In genomic region chr16:38892371-38892770, GRCm38 (mm10) we compare ENCODE assay signal across 23 mouse cellular contexts. TPM values are rescaled to one million over a fixed set of nuclear protein-coding genes. Genes with fewer than 3 reads are reported as not detected.
DNase-seq lines count a peak whose midpoint lies in the region; ATAC-seq and TF ChIP-seq lines count a peak whose summit lies in the region.
"Had no signal": no experiment of that assay in that cellular context is flagged by ENCODE, and none has a peak within 500 bp of the region (broad histone marks: within the 10 kb centered on the region; RNA-seq: fewer than 3 reads in every experiment).

Igsf11 (plus strand) TSS chr16:38892671.

- TF ChIP-seq CTCF in cerebellum, adult 2 months (IDR thresholded peaks at IDR 0.05; ENCODE audit: borderline replicate concordance, insufficient read depth, low read depth, low read length): no peak
- no peak for TF ChIP-seq CTCF in left cerebral cortex, adult 2 months (IDR thresholded peaks at IDR 0.05)

- TF ChIP-seq POLR2A in cerebellum, adult 2 months (IDR thresholded peaks at IDR 0.05; ENCODE audit: borderline replicate concordance, insufficient read depth, low read length): no peak

- no peak within 1 kb of the TSS for H3K4me3 ChIP-seq in cerebellum, adult 2 months (replicated peaks; ENCODE audit: insufficient read depth, low read depth, low read length)
- no peak within 1 kb of the TSS for H3K4me3 ChIP-seq in left cerebral cortex, adult 2 months
- no peak within 1 kb of the TSS for H3K4me3 ChIP-seq in midbrain, embryonic 15.5 days
- H3K4me3 ChIP-seq: embryonic facial prominence, embryonic 10.5 days; forebrain, embryonic 12.5 days; heart, embryonic 13.5 days; hindbrain, embryonic 13.5 days; liver, embryonic 15.5 days; midbrain, embryonic 13.5 days had no signal

- H3K36me3 ChIP-seq in midbrain, embryonic 15.5 days (replicated peaks): no peaks in the 10 kb centered on the region
- H3K36me3 ChIP-seq: embryonic facial prominence, embryonic 10.5 days; forebrain, embryonic 12.5 days; heart, embryonic 13.5 days; hindbrain, embryonic 13.5 days; liver, embryonic 15.5 days; midbrain, embryonic 13.5 days had no signal

- no peaks in the 10 kb centered on the region for H3K4me1 ChIP-seq in cerebellum, adult 2 months (ENCODE audit: control insufficient read depth, insufficient read depth, low read length)
- H3K4me1 ChIP-seq in midbrain, embryonic 15.5 days: no peaks in the 10 kb centered on the region
- H3K4me1 ChIP-seq: forebrain, embryonic 12.5 days; heart, embryonic 13.5 days; hindbrain, embryonic 13.5 days; liver, embryonic 15.5 days; midbrain, embryonic 13.5 days had no signal

- intact Hi-C loops in left cerebral cortex, adult 2 months (cut with DNase I): no loop called here
- intact Hi-C loops in left cerebral cortex, postnatal 25 days (cut with DNase I): no loop called here

- H3K4me2 ChIP-seq in midbrain, embryonic 15.5 days: no peak within 1 kb of the TSS
- H3K4me2 ChIP-seq: forebrain, embryonic 12.5 days; heart, embryonic 13.5 days; hindbrain, embryonic 13.5 days; liver, embryonic 15.5 days; midbrain, embryonic 13.5 days had no signal

- H3K9ac ChIP-seq in midbrain, embryonic 15.5 days: no peak within 1 kb of the TSS
- H3K9ac ChIP-seq: forebrain, embryonic 12.5 days; heart, embryonic 13.5 days; hindbrain, embryonic 13.5 days; liver, embryonic 15.5 days; midbrain, embryonic 13.5 days had no signal

- 85% methylated on average over 7 of the region's 7 CpGs for WGBS in cerebellum, adult 2 months
- 84% methylated on average over 7 of the region's 7 CpGs for WGBS in midbrain, embryonic 15.5 days

- H3K27me3 ChIP-seq in cerebellum, adult 2 months (ENCODE audit: control insufficient read depth, insufficient read depth, low read length): no peaks in the 10 kb centered on the region
- H3K27me3 ChIP-seq in midbrain, embryonic 15.5 days (replicated peaks): no peaks in the 10 kb centered on the region
- H3K27me3 ChIP-seq: forebrain, embryonic 12.5 days; heart, embryonic 13.5 days; hindbrain, embryonic 13.5 days; liver, embryonic 15.5 days; midbrain, embryonic 13.5 days had no signal

- no peak for DNase-seq in cerebellum, adult 2 months
- DNase-seq in cerebellum, adult 9-10 months: no peak
- DNase-seq in left cerebral cortex, adult 2 months (ENCODE audit: extremely low spot score in 1 of 2, low spot score in 2 of 2): no peak
- DNase-seq in left cerebral cortex, adult 11 months (ENCODE audit: low spot score): no peak
- no peak for DNase-seq in layer of hippocampus, postnatal 14 days (ENCODE audit: low spot score in 2 of 2)
- no peak for DNase-seq in left cerebral cortex, postnatal 25 days (ENCODE audit: low spot score in 2 of 2)
- no peak for DNase-seq in urinary bladder, postnatal 14 days (ENCODE audit: low spot score)
- DNase-seq: B cell, adult 2 months; cerebellum, adult 18-20 months; gastrocnemius, postnatal 10 days; heart, adult 11 months; kidney, postnatal 36 days; right cerebral cortex, postnatal 14 days; spleen, adult 18-20 months; thymus, adult 2 months had no signal

- no peak within 1 kb of the TSS for H3K27ac ChIP-seq in cerebellum, adult 2 months (ENCODE audit: insufficient read depth, low read length)
- no peak within 1 kb of the TSS for H3K27ac ChIP-seq in left cerebral cortex, adult 2 months
- no peak within 1 kb of the TSS for H3K27ac ChIP-seq in midbrain, embryonic 15.5 days
- H3K27ac ChIP-seq: embryonic facial prominence, embryonic 10.5 days; forebrain, embryonic 12.5 days; heart, embryonic 13.5 days; hindbrain, embryonic 13.5 days; liver, embryonic 15.5 days; midbrain, embryonic 13.5 days had no signal

- no peaks in the 10 kb centered on the region for H3K9me3 ChIP-seq in midbrain, embryonic 15.5 days
- H3K9me3 ChIP-seq: embryonic facial prominence, embryonic 10.5 days; forebrain, embryonic 12.5 days; heart, embryonic 13.5 days; hindbrain, embryonic 13.5 days; liver, embryonic 15.5 days; midbrain, embryonic 13.5 days had no signal

- no peak for ATAC-seq in midbrain, embryonic 15.5 days (replicated peaks)
- ATAC-seq: inflammation-experienced regulatory T-cells, adult 6 months; midbrain, embryonic 13.5 days had no signal

RNA-seq across cellular contexts. Expression of gene Igsf11, which starts in this region (rescaled TPM):
- polyA plus RNA-seq in cerebellum, adult 2 months (2012; rRNA removed): 17.4 and 20.1 TPM in 2 replicates
- 10 to 100 TPM; 37.7 to 49.5 TPM for total RNA-seq in left cerebral cortex, adult 2 months (2021)
- total RNA-seq in layer of hippocampus, postnatal 14 days (2021): 10 to 100 TPM; 37.0 to 37.1 TPM
- total RNA-seq in left cerebral cortex, postnatal 25 days (2021): 10 to 100 TPM; 38.3 to 46.5 TPM
- polyA plus RNA-seq in midbrain, embryonic 15.5 days (2015; fragmentation: Nextera tagmentation; extraction: Ambion mirVana): 1.8 and 2.4 TPM in 2 replicates
- polyA plus RNA-seq: inflammation-experienced regulatory T-cells, adult 6 months had no signal
